Mouse (Mus musculus) hindbrain, embryonic 16.5 days (tissue): ENCODE results near the gene Meis2. TPM values are rescaled to one million over a fixed set of nuclear protein-coding genes. Genes with fewer than 3 reads are reported as not detected.

Experiments
- ATAC-seq: fragments of 200-750 bp; cut with Nextera tagmentation; 2 replicates; pipeline ENCODE4 v1.8.0; 2017; ENCODE audit warnings: moderate TSS enrichment, moderate library complexity
- H3K27ac ChIP-seq: fragments of 300-500 bp; sonication (generic); 2 replicates; pipeline ENCODE4 v1.5.1; 2014; ENCODE audit warnings: low read depth, mild to moderate bottlenecking, control low read depth, low read length, moderate library complexity
- H3K27me3 ChIP-seq: fragments of 300-500 bp; sonication (generic); replicated peaks from 2 replicates; pipeline ENCODE4 v1.6.1; 2014; ENCODE audit warnings: low read length; ENCODE audit not compliant: control insufficient read depth, insufficient read depth
- H3K36me3 ChIP-seq: fragments of 300-500 bp; sonication (generic); 2 replicates; pipeline ENCODE4 v1.6.1; 2014; ENCODE audit warnings: mild to moderate bottlenecking, low read length, moderate library complexity, mixed read lengths; ENCODE audit not compliant: control insufficient read depth, insufficient read depth
- H3K4me1 ChIP-seq: fragments of 300-500 bp; sonication (generic); 2 replicates; pipeline ENCODE4 v1.6.1; 2014; ENCODE audit warnings: low read depth, low read length; ENCODE audit not compliant: control insufficient read depth, insufficient read depth
- H3K4me2 ChIP-seq: fragments of 300-500 bp; sonication (generic); 2 replicates; pipeline ENCODE4 v1.6.1; 2014; ENCODE audit warnings: mild to moderate bottlenecking, low read length, control low read depth, moderate library complexity
- H3K4me3 ChIP-seq: fragments of 300-500 bp; sonication (generic); 2 replicates; pipeline ENCODE4 v1.5.1; 2014; ENCODE audit warnings: mild to moderate bottlenecking, low read length, control low read depth, moderate library complexity
- H3K9ac ChIP-seq: fragments of 300-500 bp; sonication (generic); 2 replicates; pipeline ENCODE4 v1.6.1; 2014; ENCODE audit warnings: low read depth, mild to moderate bottlenecking, control low read depth, low read length, moderate library complexity
- H3K9me3 ChIP-seq: fragments of 300-500 bp; sonication (generic); 2 replicates; pipeline ENCODE4 v1.6.1; 2014; ENCODE audit warnings: mild to moderate bottlenecking, low read length, moderate library complexity; ENCODE audit not compliant: control insufficient read depth
- WGBS: fragments of 180-500 bp; shearing (Covaris S2); extraction: QIAGEN DNeasy Blood & Tissue Kit; methylation state at CpG from one replicate; pipeline ENCODE4 v1.1.7; 2014; 5-methylcytosine and 5-hydroxymethylcytosine counted together
- polyA plus RNA-seq: library from polyadenylated mRNA; unstranded; fragments of >200 nt; fragmentation: Nextera tagmentation; extraction: Ambion mirVana; gene quantifications from 2 replicates; pipeline ENCODE4 v1.2.1, GENCODE M21; 2015

Gene Meis2
- polyA plus RNA-seq, 1 experiment from 2014 or later: 128 TPM

DNA sequence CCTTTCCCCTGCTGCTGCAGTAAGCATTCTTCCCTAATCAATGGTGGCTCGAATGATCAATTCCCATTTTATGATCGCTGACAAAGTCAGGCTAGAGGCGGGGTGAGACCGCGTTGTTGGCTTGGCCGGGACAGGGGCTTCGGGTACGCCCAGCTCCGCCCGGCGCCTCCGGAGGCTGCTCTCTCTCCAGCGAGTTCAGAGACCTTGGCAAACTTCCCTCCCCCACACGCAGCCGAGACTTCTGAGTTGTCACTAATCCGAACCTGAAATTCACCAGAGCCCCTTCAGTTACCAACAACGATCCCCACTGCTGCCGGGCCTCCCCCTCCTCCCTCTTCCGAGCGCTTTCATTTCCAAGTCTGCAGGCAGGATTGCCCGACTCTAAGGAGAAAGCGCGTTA lies 10.3 kb upstream of the Meis2 start:
- no peaks in the 10 kb centered on the region for H3K36me3 ChIP-seq
- no peaks in the 10 kb centered on the region for H3K9me3 ChIP-seq
- H3K27me3 ChIP-seq: no peaks in the 10 kb centered on the region; the same call in 1 of the 2 replicates
- under 1% methylated on average over 23 of the region's 23 CpGs for WGBS
- H3K9ac ChIP-seq: peak overlapping the region; percentile 60
- peaks cover 8% of the 10 kb centered on the region for H3K4me1 ChIP-seq
- peak overlapping the region; percentile 55 for H3K27ac ChIP-seq
- ATAC-seq: peak; percentile 69
- peak overlapping the region; percentile 82 for H3K4me2 ChIP-seq
- peak overlapping the region; percentile 42 for H3K4me3 ChIP-seq

DNA sequence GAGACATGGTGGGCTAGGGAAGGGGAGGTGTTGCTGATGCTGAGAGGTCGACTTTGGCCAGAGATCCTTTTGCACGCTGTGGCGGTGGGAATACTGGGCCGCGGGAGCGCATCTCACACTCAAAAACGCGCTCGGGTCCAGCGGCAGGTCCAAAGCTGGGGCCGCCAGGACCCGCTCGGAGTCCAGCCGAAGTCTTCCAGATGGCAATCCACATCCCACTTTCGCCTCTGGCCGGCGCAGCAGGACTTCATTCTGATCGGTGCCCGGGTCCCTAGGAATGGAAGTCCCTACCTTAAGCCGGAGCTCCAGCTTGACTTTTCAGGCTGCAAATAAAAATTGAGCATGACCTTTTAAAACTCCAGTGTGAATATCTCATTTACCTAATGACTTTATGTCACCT lies 9.8 kb upstream of the Meis2 start:
- Histone ChIP-seq H3K9ac (peak overlapping the region; percentile 60), H3K4me2 (peak overlapping the region; percentile 82), H3K9me3 (no peaks in the 10 kb centered on the region), H3K27ac (peak overlapping the region; percentile 78), H3K36me3 (no peaks in the 10 kb centered on the region), H3K4me3 (peak overlapping the region; percentile 42), H3K4me1 (peaks cover 8% of the 10 kb centered on the region), H3K27me3 (no peaks in the 10 kb centered on the region; the same call in 1 of the 2 replicates)
- WGBS: 2% methylated on average over 20 of the region's 20 CpGs
- ATAC-seq: peak; percentile 57; the same call in 1 of the 2 replicates

DNA sequence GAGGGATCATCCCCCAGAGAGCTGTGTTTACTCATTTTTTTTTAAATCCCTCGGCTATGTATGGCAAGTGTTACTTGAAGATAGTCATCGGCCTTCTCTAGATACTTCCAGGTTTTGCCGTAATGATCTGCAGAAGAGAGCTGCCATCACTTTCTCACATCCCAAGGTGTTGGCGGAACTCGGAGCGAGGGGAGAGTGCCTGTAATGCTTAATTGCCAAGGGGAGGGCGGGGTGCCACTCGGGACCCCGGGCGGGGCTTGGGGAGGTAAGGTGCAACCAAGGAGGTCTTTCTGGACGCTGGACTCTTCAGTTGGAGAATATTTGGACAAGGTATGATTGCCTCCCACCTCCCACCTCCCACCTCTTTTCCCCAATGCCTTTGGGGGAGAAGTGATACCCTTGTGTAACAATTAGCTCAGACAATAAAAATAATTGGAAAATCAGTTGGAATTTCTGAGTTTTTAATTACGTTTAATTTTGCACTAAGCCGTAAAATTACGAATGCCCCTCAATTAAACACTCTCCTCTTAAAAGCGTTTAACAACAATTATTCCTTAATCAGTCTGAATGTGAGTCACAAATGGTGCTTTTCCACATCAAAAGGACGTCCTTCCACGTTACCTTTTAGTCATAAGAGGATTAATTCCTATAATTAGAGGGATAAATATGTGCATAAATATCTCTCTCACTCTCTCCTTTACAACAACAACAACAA lies 9.2 kb upstream of the Meis2 start:
- no peaks in the 10 kb centered on the region for H3K9me3 ChIP-seq
- peaks cover 8% of the 10 kb centered on the region for H3K4me1 ChIP-seq
- ATAC-seq: no peak
- H3K9ac ChIP-seq: peak overlapping the region; percentile 42
- no peaks in the 10 kb centered on the region for H3K36me3 ChIP-seq
- peak overlapping the region; percentile 42 for H3K4me3 ChIP-seq
- WGBS: 15% methylated on average over 17 of the region's 17 CpGs
- H3K27ac ChIP-seq: peak overlapping the region; percentile 51; the same call in 1 of the 2 replicates
- H3K27me3 ChIP-seq: no peaks in the 10 kb centered on the region; the same call in 1 of the 2 replicates
- peak overlapping the region; percentile 82 for H3K4me2 ChIP-seq

DNA sequence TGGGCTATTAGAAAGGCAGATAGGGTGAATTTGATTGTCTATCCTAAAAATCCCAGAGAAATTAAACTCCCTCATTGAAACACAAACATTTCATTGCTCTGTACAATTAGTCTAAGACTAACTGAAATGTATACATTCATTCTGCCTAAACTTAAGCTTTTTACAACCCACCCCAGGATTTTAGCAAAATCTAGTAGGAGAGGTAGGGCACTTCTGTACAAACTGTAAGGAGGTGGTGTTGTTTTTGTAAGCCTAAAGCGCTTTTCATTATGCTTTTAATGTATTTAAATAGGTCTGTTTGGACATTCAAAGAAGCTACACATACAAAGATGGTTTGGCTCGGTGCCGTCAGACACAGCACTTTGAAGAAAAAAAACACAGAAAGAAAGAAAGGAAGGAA lies 8.4 kb upstream of the Meis2 start:
- Histone ChIP-seq H3K4me2 (peak overlapping the region; percentile 45), H3K4me1 (peaks cover 8% of the 10 kb centered on the region), H3K36me3 (no peaks in the 10 kb centered on the region), H3K27me3 (no peaks in the 10 kb centered on the region; the same call in 1 of the 2 replicates), H3K27ac (peak overlapping the region; percentile 51), H3K4me3 (no peak overlapping the region), H3K9ac (no peak overlapping the region), H3K9me3 (no peaks in the 10 kb centered on the region)
- WGBS: 15% methylated on average over 3 of the region's 3 CpGs
- ATAC-seq: no peak

DNA sequence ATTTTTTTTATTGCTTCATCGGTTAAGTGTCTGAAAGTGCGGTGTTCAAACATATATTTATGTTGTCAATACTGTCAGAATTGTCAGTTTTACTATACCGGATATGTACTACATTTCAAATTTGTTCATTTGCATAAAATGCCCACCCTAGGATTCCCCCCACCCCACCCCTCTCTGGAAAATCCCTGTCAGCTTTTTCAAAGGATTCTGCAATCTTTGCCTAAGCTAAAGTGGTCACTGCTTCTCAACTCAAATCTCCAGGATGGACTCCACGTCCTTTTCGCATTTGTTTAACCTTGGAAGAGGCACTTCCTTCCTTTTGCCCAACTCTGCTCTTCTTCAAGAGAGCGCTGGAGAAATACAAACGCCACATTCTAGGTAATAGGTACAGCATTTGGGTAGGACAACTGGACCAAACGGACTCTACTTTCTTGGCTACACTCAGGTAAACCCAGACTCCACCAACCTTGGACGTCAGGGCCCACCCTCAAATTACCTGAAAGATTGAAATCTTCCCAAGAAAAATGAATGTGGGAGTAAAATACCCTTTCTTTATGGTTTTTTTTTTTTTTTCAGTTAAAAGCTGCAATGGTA lies 7.8 kb upstream of the Meis2 start:
- Histone ChIP-seq H3K4me3 (0 out of 2 replicates have a peak overlapping the region, but pooled peaks have one; percentile 7), H3K9me3 (no peaks in the 10 kb centered on the region), H3K27ac (peak overlapping the region; percentile 52), H3K36me3 (no peaks in the 10 kb centered on the region), H3K9ac (no peak overlapping the region), H3K4me2 (peak overlapping the region; percentile 38), H3K4me1 (peaks cover 8% of the 10 kb centered on the region), H3K27me3 (no peaks in the 10 kb centered on the region; the same call in 1 of the 2 replicates)
- 29% methylated on average over 9 of the region's 9 CpGs for WGBS
- no peak for ATAC-seq

DNA sequence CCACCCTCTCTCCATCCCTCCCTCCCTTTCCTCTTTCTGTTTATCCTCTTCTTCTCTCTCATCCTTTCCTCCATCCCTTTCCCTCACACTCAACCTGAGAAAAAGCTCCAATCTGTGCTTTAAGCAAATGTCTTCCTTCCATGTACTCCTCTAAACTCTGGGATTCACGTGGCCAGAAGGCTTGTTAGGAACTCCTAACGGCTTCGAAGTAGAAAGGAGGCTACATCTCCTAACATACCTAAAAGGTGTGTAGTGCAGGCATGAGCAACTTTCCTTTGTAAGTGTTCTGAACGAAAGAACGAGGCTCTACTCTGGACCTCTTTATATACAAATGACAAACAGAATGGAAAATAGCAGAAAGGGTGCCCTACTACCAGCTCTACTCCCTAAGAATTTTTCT lies 7.1 kb upstream of the Meis2 start:
- peak overlapping the region; percentile 59 for H3K4me3 ChIP-seq
- no peak for ATAC-seq
- WGBS: 16% methylated on average over 5 of the region's 5 CpGs
- H3K9ac ChIP-seq: peak overlapping the region; percentile 60
- peaks cover 8% of the 10 kb centered on the region for H3K4me1 ChIP-seq
- peak overlapping the region; percentile 64 for H3K4me2 ChIP-seq
- no peaks in the 10 kb centered on the region; the same call in 1 of the 2 replicates for H3K27me3 ChIP-seq
- no peaks in the 10 kb centered on the region for H3K9me3 ChIP-seq
- no peaks in the 10 kb centered on the region for H3K36me3 ChIP-seq
- peak overlapping the region; percentile 72 for H3K27ac ChIP-seq

DNA sequence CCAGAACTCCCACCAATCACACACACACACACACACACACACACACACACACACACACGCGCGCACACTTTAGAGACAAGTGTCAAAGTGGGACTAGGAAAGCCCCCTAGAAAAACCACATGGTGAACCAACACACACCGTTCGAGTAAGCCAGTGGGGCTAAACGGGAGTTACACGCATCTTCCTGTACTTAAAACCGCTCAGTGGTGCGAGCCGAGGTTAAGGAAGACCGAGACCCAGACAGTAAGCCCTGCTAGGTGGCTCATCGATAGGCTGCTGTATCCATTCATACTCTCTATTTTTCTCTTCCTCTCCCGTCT lies 6.6 kb upstream of the Meis2 start:
- ATAC-seq: no peak
- Histone ChIP-seq H3K9me3 (no peaks in the 10 kb centered on the region), H3K4me1 (peaks cover 8% of the 10 kb centered on the region), H3K4me3 (peak overlapping the region; percentile 59), H3K36me3 (no peaks in the 10 kb centered on the region), H3K27me3 (no peaks in the 10 kb centered on the region; the same call in 1 of the 2 replicates), H3K27ac (peak overlapping the region; percentile 72), H3K9ac (peak overlapping the region; percentile 60), H3K4me2 (peak overlapping the region; percentile 64)
- WGBS: 5% methylated on average over 13 of the region's 13 CpGs

DNA sequence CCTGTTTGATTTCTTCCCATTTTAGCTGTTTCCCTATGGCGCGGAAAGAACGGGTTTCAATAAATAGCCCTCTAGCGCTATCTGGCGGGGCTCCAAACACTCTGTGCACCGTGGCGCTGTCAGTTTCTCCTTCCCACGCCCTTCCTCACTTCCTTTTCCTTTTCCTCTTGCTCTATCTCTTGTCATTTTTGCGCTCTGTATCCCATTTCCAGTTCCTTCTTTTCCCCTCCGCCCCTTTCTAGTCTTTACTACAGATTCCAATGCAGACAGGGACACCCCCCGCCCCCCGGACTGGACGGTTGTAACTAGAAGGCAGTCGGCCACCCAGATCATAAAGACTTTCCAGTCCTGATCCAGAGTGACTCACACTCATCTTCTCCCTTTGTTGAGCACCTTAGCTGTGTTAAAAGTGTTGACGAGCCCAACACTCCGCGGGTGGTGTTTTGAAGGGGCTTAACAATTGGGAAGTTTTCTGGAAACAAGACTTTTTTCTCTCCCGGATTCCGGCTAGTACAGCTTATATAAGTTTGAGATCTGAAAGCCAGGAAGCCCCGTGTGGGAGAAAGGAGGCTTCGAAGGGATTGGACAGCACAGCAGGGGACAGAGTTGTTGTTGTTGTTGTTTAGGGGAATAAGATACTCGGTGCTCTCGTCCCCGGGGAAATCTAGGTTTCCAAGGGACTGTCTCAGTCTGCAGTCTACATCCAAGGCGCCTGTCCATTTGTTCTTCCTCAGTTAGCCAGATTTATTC lies 6.1 kb upstream of the Meis2 start:
- H3K27ac ChIP-seq: peak overlapping the region; percentile 72
- H3K4me1 ChIP-seq: peaks cover 8% of the 10 kb centered on the region
- peak overlapping the region; percentile 64 for H3K4me2 ChIP-seq
- H3K4me3 ChIP-seq: peak overlapping the region; percentile 59
- 2% methylated on average over 25 of the region's 25 CpGs for WGBS
- H3K9me3 ChIP-seq: no peaks in the 10 kb centered on the region
- H3K9ac ChIP-seq: peak overlapping the region; percentile 60
- H3K36me3 ChIP-seq: no peaks in the 10 kb centered on the region
- no peak for ATAC-seq
- H3K27me3 ChIP-seq: no peaks in the 10 kb centered on the region; the same call in 1 of the 2 replicates
